Mouse (Mus musculus) lung, postnatal 36 days (tissue): Measurements from ENCODE around the gene Npepl1.

Experiments used
- DNase-seq: peaks from one replicate; pipeline ENCODE4 v3.0.0; 2022; ENCODE audit warnings: mixed read lengths

The Npepl1 gene

DNA sequence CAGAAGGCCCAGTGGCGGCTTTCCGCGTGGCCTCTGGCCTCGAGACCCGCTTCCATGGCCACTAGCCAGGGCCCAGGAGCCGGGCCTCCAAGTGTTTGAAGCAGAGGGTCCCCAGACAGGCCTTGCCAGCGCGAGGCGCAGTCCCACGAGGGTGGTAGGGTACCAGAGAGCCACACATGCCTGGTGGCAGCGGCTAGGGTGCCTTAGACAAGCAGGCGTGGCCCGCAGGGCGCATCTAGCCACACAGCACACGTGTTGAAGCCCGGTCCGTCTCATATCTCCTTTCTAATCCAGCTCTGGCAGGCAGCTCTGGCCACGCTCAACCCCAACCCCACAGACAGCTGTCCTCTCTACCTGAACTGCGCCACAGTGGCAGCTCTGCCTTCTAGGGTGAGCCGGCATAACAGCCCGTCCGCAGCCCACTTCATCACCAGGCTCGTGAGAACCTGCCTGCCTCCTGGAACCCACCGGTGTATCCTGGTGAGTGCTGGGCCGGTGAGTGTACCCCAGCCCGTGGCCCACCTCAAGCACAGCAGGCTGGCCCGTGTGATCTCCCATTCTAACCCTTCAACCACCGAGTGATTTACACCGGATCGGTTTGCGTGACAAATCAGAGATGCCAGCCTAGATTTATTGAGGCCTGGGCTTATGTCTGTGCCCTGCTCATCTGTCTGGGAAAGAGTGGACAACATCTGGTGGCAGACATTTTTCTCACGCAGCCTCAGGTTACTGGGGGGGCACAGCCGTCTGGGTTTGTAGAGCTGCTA, 817 bp downstream of the Npepl1 start:
- peak; percentile 20 for DNase-seq

DNA sequence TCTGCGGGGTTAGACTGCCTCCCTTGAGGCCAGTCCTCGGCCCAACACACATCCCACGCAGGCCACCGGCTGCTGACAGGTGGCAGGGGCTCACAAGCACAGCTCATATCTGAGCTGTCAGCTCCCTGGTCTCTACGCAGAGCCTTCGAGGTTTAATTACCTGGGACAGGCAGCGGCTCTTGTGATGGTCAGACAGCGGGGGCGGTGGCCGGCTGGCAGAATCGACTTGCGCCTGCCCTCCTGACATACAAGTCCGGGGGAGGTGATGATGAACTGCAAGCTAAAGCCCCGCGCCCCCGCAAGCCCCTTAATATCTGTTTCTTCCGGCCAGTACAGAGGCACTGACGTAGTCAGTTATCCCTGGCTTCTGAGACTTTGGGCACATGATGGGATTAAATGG, 2.8 kb downstream of the Npepl1 start:
- no peak for DNase-seq

DNA sequence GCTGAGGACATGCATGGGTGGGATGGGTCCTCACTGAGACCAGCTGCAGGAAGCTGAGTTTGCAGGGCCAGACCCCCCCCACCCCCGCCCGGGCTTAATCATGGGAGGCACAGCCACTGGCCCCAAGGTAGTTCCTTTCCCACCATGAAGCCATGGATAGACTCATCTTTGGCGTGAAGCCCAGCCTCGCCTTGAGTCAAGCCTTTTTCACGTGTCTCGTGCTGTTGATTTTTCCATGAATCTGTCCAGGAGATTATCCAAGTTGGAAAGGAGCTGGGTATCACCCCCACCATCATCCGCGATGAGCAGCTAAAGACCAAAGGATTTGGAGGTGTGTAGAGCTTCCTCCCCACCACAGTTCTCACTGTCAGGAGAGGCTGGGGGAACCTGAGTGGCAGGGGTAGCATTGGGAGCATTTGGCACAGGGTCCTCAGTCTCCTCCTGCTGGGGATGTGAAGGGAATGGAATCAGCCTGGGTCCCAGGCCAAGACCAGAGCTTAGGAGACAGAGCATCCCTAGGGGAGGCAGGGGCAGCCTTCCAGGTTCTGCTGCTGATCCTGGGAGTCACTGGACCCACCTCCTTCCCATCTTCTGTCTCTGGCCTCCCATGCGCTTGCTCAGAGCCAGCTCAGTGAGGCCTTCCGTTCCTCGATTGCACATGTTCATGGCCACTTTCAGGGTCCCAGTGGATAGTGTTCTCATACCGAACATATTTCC, 4.2 kb downstream of the Npepl1 start:
- DNase-seq, result no peak

DNA sequence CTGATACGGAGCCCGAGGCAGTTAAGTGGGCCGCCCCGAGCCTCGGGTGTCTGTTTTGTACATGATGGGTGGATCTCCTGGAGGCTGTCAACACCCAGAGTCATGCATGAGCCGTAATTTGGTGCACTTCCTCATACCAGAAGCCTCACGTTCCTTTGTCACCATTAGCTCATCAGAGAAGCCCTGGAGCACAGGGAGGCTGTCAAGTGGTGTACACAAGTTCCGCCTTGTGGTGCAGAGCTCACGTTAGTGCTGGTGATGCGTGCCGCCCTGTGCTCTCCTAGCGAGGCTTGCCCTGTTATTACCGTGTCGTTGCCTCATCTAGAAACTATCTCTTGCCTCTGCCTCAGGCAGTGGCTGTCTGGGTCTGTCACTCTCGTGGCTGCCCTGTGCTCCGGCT, 6.8 kb downstream of the Npepl1 start:
- DNase-seq, result no peak

DNA sequence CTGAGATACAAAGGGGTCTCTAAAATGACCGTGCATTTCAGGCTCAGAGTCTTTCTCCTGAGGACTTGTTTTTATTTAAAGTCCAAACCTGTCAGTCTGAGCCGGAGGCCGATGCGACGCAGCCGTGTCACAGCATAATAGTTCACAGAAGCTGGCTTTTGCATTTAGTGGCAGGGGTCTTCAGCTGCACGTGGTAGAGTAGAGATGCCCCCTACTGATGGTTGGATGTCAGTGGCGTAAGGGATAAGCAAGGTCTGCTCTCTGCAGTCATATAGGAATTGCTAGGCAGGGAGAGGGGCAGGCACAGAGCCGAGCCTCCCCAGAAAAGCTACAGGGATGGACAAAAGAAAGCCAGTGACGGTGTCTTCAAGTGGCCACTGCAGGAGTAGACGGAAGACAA, 8.0 kb downstream of the Npepl1 start:
- DNase-seq, result no peak

DNA sequence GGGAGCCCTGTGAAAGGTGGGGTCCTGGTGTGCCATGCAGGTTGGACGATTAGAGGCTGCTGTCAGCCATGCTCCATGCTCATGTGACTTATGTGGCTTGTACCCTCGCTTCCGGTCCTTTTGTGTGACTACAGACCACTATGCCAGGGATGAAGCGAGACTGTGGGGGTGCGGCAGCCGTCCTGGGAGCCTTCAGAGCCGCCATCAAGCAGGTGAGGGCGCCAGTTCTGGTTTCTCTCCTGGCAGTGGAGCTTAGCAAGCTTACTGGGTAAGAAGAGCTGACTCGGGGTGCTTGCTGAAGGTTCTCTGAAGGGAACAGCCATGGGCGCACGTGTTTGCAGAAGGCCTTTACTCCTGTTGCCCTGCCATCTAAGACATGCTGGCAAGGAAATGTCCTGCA, 9.1 kb downstream of the Npepl1 start:
- DNase-seq, result no peak

DNA sequence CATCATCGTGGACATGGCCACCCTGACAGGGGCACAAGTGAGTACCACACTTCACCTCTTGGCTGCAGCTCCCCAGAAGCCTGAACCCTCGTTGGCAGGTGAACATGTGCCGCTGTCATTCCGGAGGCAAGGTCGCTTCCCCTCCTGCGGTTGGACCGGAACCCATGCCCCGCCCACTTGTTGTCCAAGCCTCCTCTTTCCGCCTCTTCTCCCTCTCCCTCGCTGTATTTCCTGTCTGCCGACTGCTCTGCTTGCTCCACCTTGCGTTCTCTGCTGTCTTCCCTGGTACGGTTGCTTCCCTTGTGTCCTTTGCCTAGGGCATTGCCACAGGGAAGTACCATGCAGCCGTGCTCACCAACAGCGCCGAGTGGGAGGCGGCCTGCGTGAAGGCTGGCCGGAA, 10.5 kb downstream of the Npepl1 start:
- DNase-seq, result no peak

DNA sequence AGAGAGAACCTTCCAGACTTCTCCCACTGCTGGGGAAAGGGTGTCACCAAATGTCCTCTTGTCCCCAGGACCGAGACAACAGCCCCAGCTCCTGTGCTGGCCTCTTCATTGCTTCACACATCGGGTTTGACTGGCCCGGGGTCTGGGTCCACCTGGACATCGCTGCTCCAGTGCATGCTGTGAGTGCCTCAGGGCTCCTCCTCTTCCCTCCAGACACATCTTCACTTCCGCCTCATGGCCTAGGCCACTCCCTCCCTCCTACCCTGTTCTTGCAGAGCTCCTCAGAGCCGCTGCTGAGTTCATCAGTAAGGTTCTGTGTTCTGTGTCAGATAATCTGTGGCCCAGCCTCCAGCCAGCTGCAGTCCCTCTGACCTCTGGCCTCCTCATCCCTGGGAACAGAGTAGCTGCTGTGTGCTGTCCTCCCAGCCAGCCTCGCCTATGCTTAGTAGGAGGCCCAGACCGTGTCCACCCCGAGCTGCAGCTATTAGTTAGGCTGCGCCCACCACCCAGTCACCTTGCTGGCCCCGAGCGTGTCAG, 11.3 kb downstream of the Npepl1 start:
- no peak for DNase-seq

DNA sequence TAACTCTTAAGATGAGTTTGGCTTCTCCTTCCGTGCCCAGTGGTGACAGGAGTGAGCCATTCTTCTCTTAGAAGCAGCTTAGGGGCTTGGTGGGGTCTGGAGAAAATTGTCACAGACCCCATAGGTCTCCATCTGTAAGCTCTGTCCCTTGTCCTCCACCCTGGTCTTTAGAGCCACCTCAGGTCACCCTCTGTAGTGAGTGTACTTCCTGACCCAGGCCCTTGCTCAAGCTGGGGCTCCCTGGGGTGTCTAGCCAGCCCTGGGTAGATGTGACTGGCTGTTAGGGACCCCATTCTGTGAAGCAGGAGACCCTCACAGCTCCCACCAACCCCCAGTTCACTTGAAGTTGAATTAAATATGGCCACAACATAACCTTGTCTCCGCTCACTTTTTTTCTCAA, 12.2 kb downstream of the Npepl1 start:
- no peak for DNase-seq

DNA sequence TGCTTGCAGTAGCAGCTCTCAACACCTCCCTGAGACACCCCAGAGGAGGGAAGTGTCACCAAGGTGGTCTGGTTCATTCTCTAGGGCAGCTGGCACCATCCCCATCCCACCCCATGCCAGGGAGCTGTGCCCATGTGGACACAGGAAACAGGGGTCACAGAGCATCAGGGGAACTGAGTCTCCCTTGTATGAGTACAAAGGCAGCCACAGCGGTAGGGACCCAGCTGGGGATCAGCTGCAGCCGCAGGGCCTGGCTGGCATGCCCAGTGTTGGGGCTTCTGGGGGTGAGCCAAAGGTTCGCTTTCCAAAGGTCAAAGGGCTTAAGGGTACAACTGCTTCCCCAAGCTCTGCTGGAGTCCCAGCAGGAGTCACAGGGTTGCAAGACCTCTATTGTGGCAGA, 13.6 kb downstream of the Npepl1 start:
- DNase-seq, result no peak

DNA sequence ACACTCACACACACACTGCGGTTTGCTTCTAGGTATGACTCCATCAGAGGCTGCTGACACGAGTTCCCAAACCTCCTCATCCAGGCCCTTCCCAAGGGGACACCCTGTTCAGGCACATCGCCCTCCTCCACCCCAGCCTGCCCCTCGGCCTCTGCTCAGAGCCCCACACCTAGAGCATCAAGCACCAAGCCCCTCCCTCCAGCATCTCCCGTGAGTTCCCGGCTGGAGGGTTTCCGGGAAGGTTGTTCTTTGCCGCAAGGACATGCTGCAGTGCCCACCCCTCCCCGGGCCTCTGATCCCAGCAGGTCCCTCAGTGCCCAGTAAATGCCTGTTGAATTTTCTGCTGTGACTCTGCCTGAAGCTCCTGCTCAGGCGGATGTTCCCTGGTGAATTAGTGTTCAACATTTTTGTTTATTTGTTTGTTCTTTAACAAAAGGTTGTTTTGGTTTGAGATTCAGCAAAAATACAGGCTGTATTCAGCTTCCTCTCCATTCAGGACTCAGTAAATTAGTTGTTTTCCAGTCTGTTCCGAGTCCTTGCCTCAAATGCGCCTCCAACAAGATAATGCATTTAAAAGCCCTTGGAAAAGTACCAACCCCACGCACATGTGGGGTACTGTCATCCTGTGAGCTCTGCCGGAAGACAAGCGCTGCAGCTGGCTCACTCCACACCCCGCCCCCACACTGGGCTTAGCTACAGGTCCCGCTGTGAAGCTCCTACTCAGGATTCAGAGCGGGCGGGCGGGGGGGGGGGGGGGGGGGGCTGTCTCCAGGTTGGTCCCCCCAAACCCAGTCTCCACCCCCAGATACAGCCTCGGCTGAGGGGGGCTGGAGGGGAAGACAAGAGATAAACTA, 16.6 kb downstream of the Npepl1 start:
- no peak for DNase-seq

DNA sequence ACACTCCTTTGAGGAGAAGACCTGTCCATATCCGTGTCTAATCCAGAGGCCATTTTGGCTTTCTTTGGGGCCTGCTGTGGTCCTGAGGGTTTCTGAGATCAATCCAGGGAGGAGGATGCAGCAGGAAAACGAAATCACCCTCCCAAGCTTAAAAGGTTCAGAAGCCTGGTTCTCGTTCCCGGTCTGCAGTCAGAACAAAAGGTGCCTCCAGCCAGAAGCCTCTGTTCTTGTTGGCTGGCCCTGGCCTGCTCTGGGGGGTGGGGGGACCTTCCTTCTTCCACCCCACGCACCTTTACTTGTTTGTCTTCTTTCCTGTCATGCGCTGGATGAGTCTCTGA, 17.2 kb downstream of the Npepl1 start:
- DNase-seq, result no peak

DNA sequence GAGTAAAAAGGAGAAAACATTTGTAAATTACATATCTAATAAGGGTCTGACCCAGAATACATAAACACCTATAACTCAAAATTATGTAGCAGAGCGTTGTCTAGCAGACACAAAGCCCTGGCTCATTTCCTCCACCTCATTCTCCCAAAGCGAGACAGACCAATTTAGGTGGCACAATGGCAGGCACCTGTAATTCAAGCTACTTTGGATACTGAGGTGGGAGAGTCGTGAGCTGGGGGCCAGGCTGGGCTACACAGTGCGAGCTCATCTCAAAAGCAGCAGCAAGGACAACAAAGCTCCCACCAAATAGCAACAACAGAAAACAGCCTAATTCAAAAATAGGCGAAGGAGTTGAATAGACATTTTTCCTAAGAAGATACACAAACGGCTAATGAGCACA, 18.8 kb downstream of the Npepl1 start:
- DNase-seq, result no peak

DNA sequence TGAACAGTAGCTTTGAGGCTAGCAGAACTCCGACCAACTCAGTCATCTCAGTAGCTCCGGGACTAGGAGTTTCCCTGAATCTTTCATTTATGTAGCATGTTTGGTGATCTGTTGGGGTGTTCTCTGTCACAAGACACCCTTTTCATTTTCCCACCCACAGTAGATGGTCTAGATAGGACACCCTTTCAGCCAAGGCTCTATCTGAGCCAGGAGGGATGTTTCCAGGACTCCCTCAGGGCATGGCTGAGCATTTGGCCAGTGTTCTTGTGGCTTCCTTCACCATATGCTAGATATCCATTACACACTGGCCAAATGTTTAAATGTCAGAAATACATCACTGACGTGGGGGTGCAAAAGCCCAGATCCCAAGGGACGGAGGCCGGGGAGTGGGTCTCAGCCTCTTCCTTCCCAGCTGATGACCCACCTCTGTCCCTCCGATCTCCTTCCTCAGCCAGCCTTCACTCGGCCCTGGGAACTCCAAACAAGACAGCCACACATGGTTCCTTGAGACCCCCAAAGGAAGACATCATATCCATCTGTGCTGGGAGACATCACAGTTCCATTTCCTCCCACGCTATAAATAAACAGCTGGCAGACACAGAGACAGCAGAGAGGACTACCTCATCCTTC, 20.4 kb downstream of the Npepl1 start:
- no peak for DNase-seq

DNA sequence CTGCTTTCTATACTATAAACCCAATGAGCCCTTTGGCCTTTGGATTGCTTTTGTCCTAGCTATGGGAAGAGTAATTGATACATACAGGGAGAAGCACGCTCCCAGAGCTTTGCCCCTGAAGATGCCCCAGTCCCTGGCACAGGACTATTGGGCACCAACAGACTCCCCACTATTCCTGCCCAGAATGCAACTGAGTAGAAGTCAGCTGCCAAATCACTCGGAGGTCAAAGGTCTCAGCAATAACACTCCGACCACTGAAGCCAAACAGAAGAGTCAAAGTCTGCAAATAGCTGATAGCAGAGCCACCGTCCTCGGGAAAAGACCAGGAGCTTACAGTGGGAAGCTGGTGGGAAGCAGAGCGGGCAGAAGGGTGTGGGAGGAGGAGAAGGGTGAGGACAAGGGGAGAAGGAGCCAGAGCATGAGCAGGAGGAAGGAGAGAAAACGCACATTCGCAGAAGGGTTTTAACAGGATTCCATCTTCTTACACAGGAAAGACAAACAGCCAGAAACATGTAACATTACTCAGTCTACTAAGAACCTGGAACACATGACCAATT, 22.3 kb downstream of the Npepl1 start:
- DNase-seq, result no peak

DNA sequence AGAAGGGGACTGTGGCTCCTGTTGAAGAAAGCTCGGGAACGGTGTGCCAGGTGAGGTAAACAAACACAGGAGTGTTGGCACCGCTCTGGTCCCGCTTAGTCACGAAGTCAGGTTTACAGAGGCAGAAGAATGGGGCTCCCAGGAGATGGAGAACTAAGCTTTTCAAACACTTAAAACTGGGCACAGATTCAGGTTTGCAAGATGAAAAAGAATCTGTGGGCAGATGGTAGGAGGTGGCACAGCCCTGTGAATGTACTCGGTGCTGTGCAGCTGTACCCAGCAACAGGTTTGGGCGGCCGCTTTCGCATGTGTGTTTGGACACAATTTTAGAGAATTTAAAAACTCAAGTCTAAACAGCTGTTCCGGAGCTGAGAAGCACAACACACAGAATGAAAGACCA, 48.9 kb downstream of the Npepl1 start:
- peak; percentile 85 for DNase-seq

DNA sequence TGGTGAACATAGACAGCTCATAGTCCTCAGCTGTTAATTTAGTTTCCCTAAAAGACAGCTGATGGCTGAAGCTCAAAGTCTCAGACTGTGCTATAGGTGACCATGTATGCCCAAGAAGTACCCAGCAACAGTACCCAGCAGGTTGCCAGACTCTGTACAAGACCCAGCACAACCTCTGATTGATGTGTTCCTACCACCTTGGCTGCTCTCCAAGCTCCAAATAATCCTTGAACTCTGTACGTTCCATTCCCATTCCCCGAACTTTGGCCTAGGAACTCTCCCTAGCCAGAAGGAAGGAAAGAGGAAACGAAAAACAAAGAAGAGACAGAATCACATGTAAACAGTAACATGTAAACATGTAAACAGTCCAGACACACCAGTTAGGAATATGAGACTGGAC, 50.3 kb downstream of the Npepl1 start:
- DNase-seq, result no peak
